Mouse (Mus musculus) left cerebral cortex, postnatal 4 days (tissue): Measurements from ENCODE around the gene Gtf2f2. TPM values are rescaled to one million over a fixed set of nuclear protein-coding genes. Genes with fewer than 3 reads are reported as not detected.
A peak's percentile ranks its signal among the peaks of the same experiment; 100 is the strongest.
"Not testable (repeated sequence)": the region's sequence is repeated elsewhere in the genome, so short reads cannot be mapped to it uniquely, and the experiment has no call there.

ENCODE experiments used
- DNase-seq: peaks from one replicate; pipeline ENCODE4 v3.0.0-alpha.2; 2022
- intact Hi-C: fragments of 180-260 bp; cut with DNase I; formaldehyde crosslinking; loops from one replicate; pipeline ENCODE4 v1.15.1; 2025
- total RNA-seq, 2 experiments: library from RNA; stranded (reverse); gene quantifications; 2 replicates each; pipeline ENCODE4 v1.2.3; 2021

The Gtf2f2 gene
- total RNA-seq, 2 experiments from 2014 or later: 33.8 to 38.3 TPM

DNA sequence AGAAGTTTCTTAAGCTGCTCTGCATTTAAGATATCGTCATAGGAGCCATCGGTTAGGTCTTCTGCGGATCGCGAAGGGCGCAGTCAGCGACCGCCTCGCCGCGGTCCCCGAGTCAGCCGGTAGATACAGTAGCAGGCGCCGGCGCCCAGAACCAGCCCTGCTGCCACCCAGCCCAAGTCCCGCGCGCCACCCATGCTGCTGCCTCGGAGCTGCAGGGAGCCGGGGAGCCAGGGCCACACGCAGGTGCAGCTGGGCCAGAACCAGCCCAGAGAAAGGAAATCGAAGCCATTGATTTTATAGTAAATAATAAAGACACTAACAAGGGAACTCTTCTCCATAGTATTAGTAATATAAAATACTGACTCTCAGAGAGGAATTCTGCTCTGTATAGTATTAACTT is 79.4 kb downstream of the Gtf2f2 start:
- intact Hi-C loops: no loop called here
- peak; percentile 13 for DNase-seq

DNA sequence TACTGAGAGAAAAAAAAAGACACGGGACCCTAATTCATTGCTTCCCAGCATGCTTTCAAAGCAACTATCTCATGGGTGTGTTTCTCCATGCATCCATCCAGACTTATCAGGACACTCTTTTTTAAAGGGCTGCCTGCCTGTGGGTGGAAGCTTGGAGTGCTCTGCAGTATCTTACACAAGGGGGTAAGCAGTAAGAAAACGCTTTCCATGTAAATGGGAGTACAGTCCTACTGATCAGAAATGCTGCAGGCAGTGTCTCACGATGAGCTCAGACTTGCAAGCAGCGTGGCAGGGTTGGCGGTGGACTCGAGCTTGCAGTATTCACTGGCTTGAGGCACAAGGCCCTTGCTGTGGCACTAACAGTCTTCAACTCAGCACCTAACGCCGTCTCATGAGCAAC is 81.0 kb downstream of the Gtf2f2 start:
- DNase-seq, intact Hi-C loops: not testable (repeated sequence)

DNA sequence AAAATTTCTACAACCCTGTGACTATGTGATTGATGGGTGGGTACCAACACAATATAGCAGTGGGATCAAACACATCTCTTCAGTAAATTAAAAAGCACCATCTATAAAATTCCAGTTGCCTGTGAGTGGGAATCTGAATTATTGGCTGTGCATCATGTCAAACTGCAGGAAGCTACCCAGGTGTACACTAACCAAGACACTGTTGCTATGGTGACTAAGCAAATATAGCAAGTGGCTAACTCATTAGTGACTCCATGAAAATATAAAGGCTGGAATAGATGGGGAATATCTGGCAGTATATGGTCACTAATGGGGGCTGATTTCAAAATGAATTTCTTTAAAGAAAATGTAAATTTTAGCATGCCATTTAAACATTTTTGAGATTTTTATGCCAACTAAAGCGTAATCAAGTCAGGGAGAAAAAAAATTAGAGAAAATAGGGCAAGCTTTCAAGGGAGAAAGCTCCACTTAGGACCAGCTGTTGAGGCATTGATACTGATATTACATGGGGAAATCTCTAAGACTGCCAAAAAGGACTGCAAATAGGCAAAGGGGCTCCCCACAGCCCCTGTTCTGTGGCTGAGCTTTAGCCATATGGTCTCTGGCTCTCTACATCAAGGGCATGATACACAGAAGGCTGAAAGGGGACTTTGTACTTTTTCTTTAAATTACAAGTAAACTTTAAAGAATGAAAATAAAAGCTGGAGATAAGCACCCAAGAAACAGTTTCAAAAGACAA is 87.2 kb downstream of the Gtf2f2 start:
- DNase-seq: no peak
- intact Hi-C loops: no loop called here

DNA sequence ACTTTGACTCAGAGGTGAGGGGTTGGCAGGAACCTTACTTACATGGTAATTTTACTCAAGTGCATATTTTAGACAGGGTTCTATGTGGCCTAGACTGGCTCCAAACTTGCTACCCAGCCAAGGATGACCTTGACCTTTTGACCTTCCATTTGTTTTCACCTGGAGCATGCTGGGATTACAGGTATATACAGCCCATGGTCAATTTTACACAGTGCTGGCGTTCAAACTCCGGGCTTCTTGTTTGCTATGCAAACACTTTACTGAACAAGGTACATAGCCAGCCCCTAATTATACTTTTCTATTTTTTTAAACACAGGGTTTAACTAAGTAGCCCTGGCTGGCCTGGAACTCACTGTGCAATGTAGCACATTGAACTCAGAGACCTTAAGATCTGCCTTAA is 98.0 kb downstream of the Gtf2f2 start:
- no peak for DNase-seq
- intact Hi-C loops: no loop called here

DNA sequence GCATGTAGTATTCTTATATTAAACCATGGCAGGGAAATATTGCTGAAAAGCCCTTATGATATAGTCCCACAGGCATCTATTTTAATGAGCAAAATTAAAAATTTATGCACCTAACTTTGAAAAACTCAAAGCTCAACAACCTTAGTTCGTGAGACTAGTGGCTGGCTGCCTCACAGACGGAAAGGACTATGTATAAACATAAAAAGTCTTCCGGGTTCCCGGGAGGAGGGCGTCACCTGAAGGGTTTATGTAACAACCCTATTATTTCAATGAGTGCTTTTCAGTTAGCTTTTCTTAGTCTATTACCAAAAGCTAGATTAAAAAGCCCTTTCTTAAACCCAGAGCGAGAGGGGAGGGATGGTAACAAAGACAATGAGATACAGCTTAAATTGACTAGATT is 98.7 kb downstream of the Gtf2f2 start:
- intact Hi-C loops: no loop called here
- DNase-seq: no peak

DNA sequence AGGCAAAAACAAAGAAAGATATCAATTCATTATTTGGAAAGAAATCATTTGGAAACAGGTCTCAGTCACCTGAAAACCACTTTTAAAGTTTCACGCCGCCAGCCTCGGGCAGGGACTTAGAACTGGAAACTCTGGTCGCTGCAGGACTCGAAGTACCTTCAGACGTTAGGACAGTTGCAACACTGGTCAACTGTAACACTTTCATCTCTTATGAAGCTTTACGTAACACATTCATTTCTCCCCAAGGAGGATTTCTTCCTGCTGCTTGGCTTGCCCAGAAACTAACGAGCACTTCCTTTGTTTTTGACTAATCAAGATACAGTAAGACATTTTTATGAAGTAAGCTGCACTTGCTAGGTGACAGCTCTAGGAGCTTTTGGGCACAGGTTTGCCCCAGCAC is 103.7 kb downstream of the Gtf2f2 start:
- intact Hi-C loops: no loop called here
- DNase-seq: no peak

DNA sequence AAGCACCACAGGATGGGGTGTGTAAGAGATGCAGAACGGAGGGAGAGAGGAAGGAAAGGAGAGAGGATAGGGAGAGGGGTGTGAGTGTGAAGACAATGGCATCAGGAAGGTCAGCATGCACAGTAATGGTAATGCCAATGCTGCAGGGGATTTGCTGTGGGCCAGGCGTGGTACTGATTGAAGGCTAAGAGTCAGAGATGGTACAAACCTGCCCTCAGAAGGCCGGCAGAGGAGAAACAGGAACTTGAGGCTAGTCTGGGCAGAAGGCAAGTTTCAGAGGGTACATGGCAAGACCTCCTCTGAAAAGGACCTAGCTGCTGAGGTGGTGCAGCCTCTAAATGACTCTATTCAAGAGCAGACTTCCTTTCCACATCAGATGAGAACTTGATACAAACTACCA is 105.7 kb downstream of the Gtf2f2 start:
- intact Hi-C loops: no loop called here
- no peak for DNase-seq

DNA sequence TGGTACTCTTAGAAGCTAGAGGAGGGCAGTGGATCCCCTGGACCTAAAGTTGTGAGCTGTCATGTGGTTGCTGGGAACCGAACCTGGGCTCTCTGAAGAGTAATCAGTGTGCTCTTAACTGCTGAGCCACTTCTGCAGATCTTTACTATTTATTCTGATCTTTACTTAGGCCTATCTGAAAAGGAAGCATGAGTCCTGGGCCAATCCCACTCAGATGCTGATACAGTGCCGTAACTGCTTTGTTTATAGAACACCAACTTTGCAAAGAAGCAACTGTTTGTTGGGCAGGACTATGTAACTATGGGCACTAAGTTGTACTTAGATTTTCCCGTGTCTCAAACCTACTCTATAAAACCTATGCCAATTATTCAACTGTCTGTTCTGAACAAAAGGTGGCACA is 107.5 kb downstream of the Gtf2f2 start:
- intact Hi-C loops: no loop called here
- DNase-seq: no peak

DNA sequence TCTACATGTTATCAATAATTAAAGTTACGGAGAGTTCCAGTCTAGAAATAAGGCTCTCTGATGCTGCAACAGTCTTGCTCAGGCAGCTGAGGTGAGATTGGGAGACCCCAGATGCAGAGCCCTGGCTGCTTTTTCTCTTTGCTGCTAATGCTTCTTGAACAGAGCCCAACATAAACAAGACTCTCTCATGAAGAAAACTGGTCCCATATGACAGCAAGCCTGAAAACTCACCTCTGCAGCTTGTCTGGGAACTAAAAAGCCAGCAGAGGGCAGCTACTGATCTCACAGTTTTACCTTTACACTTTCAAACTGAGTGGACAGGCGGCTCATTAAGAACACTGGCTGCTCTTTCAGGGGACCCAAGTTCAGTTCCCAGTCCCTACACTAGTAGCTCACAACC is 108.7 kb downstream of the Gtf2f2 start:
- intact Hi-C loops: no loop called here
- no peak for DNase-seq

DNA sequence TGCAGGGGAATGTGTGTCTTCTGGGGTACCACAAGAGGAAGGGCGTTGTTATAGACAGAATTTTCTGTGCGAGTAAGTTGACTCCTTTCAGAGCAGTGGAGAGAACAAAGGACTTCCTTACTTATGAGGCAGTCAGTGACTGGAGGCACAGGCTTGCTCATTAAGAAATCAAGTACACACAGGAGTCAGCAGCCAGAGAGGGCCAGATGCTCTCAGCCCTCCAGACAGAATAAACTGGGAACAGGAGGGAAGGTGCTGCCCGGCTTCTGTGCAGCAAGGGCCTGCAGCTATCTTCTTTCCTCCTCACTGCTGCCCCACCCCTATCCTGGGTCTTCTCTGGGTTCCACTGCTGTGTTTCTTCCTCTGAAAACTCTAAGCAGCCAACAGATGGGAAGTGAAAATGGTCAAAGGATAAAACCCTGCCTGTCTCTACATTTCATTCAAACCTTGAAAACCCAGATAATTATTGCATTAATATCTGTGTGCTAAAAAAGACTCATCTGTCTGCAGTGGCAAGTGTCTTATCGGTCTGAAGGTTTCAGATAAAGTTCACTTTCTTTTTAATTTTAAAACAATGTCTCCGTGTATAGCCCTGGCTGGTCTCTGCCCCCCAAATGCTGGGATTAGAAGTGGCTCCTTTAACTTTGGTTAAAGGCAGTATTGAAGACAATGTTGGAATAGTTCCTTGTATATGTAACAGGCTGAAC is 109.7 kb downstream of the Gtf2f2 start:
- DNase-seq: no peak
- intact Hi-C loops: no loop called here

DNA sequence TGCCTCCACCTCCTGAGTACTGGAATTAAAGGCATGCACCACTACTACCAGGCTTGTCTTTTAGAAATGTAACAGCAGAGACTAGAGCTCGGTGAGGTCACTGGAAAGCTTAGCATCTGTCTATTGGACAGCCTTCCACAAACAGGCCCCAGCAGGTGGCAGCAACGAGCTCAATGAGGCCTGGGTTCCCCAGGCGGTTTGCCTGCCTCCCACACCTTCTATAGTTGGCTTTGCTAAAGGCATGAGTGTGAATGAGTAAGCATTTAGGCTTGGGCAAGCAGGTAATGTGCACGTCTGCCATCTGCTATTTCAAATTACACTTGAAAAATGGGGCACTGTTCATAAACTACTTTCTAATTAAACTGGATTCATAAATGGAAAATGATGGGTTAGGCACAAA is 111.1 kb downstream of the Gtf2f2 start:
- peak; percentile 87 for DNase-seq
- intact Hi-C loops: no loop called here

DNA sequence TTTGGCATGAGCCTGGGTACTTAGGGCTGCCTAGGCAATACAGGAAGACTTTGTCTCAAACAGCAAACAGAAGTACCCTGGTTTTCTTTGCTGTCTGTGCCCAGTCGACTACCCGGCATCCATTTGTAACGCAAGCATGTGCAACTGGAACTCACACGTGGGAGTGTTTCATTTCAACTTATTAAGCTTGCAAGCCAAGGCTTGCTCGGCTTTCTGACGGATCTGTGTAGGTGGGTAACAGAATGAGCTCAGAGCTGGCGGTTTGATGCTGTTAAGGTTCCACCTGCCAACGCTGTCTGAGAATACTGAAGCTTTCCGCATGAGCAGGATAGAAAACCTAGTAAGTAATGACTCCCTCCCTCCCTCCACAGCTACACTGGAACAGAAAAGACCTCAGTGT is 118.5 kb downstream of the Gtf2f2 start:
- intact Hi-C loops: no loop called here
- DNase-seq: no peak

DNA sequence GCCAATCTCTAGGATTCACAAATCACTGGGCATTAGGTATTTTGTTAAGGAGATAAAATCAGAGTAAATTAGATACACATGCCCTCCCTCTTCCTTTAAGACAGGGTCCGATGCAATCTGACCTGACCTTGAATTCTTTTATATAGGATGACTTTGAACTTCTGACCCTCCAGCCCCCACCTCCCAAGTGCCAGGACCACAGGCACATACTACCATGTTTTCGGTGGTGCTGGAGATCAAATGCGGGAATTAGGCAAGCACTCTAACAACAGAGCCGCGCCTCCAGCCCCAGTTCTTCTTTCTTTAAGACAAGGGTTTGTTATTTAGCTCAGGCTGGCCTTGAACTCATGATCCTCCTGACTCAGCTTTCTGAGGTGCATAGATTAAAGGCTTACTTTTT is 126.8 kb downstream of the Gtf2f2 start:
- DNase-seq: no peak

DNA sequence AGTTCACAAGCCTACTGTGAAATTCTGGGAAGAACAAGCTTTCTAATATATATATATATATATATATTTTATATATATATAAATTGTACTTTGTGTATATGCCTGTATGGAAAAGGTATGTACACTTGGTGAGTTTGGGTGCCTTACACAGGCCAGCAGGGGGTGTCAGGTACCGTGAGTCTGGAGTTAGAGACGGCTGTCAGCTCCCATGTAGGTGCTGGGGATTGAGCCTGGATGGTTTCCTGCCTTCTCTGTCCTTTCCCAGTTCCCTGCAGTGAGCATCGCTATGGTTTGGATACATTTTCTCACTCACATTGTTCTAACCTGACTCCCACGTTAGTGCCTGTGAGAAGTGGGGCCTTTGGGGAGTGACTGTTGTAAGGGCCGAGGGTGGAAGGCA is 127.3 kb downstream of the Gtf2f2 start:
- intact Hi-C loops: no loop called here
- no peak for DNase-seq

More for the DNA sequence above, 126.8 kb downstream of the Gtf2f2 start:
- intact Hi-C loops: no loop called here

DNA sequence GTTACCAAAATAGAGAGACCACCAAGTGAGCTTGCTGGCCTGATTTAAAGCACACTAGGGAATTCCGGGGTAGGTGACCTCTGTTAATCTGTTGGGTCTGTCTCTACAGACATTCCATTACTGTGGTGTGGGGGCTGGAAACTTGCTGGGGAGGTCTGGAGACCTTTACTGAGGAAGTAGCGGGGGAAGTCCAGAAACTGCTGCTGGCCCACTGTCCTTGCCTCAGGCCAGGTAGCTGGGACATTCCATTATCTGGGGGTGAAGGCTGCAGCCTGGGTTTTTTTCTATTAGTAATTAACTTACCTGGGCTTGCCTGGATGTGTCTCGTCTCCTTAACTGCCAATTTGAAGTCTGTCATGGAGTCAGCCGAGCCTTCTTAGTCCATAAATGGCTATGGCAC is 128.8 kb downstream of the Gtf2f2 start:
- intact Hi-C loops: no loop called here
- DNase-seq: no peak

DNA sequence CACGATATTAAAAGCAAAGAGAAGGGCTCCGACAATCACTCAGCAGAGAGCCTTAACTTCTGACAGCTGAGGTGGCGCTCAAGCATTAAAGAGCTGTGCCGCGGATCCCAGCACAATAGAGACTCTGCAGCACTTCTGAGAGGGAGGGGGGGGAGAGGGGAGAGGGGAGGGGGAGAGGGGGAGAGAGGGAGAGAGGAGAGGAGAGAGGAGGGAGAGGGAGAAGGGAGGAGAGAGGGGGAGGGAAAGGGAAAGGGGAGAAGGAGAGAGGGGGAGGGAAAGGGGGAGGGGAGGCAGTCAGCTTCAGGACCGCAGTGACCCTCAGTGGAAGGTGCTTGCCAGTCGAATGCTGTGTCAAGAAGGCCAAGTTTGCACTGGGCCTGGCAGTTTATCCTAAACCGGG is 131.7 kb downstream of the Gtf2f2 start:
- DNase-seq: no peak
- intact Hi-C loops: loop anchor here (5.0 to 10.0 kb wide), 2 partner anchors 86 to 198 kb away; no protein-coding TSS in a partner anchor

DNA sequence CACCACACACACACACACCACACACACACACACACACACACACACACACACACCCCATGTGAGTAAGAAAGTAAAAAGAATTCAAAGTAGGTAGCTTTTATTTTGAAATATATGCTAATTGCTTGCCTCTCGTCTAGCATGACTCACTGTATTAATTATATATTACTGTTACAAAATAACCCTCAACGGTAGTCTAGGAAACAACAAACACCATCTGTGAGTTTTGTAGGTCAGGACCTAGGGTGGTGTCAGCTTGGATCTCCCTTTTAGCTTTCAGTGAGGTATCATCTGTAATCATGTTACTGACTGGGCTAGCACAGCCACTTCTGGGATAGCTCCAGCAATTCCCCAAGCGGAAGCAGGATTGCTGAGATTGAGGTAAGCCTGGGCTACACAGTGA is 133.4 kb downstream of the Gtf2f2 start:
- intact Hi-C loops: loop anchor here (5.0 to 10.0 kb wide), 2 partner anchors 88 to 200 kb away; no protein-coding TSS in a partner anchor
- no peak for DNase-seq

DNA sequence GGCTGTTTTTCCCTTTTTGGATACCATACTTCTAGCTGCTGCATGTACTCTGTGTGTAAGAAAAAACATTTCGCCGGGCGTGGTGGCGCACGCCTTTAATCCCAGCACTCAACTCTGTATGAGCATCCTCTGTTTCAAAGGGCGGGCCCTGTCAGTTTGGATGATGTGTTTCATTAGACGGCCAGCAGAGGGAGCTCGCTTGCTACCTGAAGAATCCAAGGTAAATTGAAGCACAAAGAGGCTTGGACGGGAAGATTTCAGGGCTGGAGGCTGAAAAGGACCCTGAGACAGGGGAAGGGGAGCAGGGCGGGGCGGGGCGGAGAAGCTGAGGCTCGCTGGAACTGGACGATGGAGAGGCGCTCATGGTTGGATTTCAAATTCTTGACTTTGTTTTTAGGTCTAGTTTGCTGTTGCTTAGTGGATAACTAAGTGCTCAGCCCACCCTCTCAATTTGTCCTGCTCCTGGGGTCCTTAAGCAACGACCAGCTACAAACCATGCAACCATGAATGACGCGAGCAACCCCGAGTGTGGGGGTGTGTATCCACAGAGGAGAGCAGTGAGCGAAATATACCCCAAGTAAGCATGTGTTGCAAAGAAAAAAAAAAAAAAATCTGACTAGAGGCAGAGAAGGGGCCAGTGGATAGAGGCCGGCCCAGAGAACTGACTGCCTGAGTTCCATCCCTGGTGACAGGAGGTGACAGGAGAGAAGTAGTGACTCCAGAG is 134.2 kb downstream of the Gtf2f2 start:
- peak; percentile 80 for DNase-seq
- intact Hi-C loops: loop anchor here (5.0 to 10.0 kb wide), 2 partner anchors 88 to 201 kb away; no protein-coding TSS in a partner anchor

DNA sequence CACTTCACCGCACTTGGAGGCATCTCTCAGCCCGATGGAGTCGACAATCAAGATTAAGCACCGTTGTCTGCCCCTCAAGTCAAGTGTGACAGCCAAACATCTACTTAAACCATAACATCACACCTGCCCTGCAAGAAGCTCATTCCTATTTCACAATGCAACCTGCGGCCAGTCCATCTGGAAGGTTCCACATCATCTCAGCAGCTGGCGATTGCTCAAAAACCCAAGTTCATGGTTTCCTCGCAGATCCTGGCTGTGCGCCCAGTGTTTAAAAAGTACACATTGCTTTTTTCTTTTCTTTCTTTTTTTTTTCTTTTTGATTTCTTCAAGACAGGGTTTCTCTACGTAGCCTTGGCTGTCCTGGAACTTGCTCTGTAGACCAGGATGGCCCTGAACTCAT is 137.1 kb downstream of the Gtf2f2 start:
- intact Hi-C loops: loop anchor here (10.0 kb wide), 1 partner anchor 91 kb away; no protein-coding TSS in a partner anchor
- DNase-seq: peak; percentile 17

DNA sequence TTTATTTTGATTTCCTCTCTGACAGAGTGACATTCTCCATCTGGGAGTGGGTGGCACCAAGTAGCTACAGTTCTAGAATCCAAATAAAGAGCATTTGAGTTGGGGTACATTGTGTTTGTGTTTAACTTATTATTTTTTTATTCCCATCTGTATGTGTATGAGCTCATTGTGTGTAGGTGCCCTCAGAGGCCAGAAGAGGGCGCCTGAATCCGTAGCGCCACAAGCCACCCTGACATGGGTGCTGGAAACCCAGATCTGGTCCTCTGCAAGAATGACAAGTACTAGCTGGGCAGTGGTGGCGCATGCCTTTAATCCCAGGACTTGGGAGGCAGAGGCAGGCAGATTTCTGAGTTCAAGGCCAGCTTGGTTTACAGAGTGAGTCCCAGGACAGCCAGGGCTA is 138.9 kb downstream of the Gtf2f2 start:
- intact Hi-C loops: loop anchor here (10.0 kb wide), 1 partner anchor 93 kb away; no protein-coding TSS in a partner anchor

DNA sequence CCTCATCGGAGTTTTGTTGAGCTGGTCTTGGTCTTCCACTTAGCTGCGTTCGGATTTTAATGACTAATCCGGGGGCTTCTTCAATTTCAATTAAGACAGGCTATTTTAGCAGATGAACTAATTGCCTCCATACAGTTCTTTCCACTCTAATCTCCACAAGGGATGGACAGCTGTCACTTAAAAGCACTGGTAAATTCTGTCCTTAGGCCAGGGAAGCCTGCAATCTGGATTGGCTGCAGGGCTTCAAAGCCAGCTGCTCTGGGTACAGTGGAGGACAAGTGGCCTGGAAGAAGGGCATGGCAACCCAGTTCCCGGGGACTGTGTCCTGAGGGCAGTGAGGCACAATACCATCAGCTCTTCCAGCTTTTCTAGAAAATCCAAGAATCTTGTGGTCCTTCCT is 139.6 kb downstream of the Gtf2f2 start:
- intact Hi-C loops: loop anchor here (10.0 kb wide), 1 partner anchor 94 kb away; no protein-coding TSS in a partner anchor
- peak; percentile 34 for DNase-seq

More for the DNA sequence above, 138.9 kb downstream of the Gtf2f2 start:
- no peak for DNase-seq
